Mouse (Mus musculus): ENCODE measurements around the gene Clta.
"Not testable (repeated sequence)": the region's sequence is repeated elsewhere in the genome, so short reads cannot be mapped to it uniquely, and the experiment has no call there.

Gene Clta

DNA sequence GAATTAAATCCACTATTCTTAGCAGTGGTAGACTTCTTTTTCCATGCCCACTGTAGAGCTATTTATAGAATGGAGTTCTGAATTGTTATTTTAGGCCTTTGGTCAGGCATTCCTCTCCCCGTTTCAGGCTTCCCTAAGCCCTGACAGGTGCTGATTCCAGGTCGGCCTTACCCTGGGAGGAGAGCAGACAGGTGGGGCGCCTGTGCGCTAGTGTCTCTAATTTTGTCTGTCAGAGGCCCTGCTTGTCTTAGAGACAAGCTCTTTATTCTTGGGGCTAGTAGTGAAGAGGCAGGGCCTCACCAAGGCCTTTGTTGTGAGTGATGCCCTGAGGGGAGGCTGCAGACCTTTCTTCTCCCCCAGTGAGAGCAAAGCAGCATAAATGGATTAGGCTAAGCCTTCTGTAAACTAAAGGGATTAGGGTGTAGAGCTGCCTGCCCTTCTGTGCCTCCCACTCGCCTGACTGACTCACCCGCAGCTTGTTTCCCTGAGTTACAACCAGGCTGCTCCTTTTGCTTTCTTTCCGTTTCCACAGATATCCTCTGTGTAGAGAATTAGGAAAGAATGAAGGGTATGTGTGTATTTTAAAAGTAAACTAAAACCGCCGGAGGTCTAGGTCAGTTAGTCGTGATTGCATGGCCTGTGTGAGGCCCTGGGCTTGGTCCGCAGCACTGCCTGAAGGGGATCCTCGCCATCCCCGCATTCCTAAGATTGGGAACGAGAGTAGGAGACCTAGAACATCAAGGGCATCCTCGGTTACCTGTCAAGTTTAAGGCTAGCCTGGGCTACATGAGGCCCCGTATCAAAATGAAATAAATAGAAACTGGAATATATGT is 24.3 kb downstream of the Clta start:
- DNase-seq, result peak in 1 of 2 experiments; percentile 30

DNA sequence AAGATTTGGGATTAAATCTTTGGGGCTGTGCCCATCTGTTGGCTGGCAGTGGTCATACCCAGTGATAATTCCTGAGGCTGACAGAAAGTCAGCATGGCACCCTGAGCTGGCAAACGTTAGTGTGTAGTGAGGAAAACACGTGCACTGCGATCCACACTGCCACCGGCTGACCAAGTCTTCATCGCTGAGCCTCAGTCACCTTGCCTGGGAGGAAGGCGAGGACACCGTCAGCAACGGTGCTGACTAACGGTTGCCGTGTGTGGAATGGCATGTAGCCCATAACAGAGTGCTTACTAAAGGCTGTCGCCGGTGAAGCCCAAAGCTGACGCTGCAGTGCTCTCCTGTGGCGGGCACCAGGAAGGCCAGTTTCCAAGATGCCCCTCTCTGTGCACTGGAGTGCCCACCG is 25.4 kb downstream of the Clta start:
- peak; percentile 82 to 85 for DNase-seq

DNA sequence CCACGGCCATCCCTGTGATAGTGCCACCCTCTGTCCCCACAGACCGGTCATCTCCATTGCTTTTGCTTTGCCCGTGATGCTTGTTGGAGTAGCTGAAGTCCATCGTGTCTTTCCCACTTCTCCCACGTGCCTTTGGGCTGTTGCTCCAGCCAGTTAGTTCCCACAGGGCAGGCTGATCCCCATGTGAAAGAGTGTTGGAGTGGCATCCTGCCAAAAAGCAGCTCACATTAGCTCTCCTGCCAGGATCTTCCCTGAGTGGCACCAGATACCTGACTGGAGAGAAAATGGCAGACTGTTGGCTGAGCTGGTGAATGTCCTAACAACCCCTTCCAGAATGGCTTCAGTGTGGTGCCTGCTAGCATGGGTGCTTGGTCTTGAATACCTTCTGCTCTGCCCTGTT is 27.3 kb downstream of the Clta start:
- DNase-seq, result peak; percentile 47 to 55

DNA sequence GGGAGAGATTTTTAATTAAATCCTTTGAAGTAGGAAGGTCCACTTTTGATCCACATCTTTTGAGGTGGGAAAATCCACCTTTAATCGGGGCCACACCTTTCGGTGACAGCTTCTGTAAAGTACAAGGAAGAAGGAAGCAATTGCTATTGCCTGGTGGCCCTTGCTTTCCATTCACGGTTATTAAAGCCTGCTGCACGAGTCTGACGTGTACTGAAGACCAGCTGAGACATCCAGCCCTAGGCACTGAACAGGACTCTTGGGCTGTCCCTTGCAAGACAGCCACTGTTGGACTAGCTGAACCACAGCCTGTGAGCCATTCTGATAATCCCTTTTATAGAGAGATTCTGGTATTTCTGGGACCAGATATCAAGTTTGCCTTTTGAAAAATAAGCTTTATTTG is 32.2 kb downstream of the Clta start:
- DNase-seq, result no peak

DNA sequence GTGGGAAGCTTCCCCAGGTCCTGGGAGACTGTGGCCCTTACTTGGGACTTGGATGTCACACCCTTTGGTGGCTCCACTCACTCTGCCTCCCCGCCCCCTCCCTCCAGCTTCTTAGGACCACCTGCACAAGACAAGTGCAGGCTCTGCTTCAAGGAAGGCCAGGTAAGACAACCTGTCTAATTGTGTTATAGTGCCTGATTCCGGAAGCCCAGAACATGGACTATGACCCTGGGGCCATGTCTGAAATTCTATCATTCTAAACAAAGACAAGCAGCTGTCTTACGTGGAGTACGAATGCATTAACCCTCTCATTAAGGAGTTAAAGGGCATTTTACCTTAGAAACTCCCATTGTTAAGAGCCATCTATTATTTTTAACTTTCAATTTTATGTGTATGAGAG is 36.5 kb downstream of the Clta start:
- DNase-seq, result no peak

DNA sequence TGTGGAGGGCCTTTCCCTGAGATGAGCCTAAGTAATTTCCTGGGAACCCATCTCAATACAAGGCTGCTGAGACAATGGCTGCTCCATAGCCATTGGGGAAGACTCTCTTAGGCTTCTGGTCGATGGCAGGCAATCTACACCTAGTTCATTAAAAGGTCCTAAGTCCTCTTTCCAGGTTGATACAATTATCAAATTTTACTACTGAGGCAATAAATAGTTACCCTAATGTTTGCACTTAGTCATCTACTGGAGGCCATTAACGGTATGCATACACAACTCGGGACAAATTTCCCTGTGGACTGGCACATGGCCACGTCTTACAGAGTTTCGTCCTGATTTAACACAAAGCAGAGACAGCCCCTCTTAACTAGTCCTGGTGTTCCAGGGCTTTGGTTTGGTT is 38.2 kb downstream of the Clta start:
- no peak for DNase-seq

DNA sequence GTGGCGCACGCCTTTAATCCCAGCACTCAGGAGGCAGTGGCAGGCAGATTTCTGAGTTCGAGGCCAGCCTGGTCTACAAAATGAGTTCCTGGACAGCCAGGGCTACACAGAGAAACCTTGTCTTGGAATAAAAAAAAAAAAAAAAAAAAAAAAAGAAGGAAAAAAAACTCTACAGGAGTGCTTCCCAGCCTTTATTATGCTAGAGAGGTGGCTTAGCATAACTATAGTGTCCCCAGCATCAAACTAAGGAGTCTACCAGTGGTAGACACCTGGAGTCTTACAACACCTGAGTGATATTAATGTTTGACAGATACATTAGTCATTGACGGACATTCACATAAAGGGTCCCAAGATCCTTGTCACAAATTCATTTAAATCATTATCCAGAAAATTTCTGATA is 38.9 kb downstream of the Clta start:
- DNase-seq, result not testable (repeated sequence)

DNA sequence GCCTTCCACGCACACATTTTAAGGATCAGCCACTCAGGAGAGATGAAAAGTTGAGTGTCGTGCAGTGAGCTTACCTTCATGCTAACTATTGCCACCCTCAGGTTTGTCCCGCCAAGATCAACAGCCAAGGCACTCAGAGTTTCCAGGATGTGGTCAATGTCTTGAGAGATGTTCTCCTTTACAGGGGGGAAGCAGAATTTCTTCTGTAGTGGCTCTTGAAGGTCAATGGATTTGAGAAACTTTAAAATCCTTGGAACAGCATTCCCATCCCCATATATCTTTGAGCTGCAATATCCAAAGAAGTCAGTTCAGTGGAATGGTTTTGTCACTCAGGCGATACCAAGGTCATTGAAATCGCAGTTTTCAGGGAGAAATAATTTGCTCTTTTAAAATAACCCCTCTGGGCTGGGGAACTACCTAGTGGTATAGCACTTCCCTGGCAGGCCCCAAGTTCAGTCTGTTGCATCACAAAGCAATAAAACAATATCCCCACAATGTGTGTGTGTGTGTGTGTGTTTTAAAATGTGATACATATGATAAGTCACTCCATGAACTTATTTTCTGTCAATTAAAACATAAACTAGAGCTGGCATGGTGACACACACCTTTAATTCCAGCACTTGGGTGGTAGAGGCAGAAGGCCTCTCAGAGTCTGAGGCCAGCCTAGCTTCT is 40.6 kb downstream of the Clta start:
- DNase-seq, result no peak

DNA sequence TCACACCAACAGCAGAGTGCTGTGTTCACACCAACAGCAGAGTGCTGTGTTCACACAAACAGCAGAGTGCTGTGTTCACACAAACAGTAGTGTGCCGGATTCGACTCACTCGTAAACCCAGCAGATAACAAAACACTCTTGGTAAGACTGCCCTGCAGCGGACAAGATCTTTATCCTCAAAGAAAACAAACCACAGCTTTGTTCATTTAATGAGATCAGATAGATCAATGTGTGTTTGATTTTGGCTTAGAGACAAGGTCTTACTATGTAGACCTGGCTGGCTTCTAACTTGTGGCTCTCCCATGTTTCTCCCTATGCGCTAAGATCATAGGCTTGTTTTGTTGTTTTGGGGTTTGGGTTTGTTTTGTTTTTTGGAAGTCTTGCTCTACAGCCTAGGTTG is 41.8 kb downstream of the Clta start:
- DNase-seq, result no peak

DNA sequence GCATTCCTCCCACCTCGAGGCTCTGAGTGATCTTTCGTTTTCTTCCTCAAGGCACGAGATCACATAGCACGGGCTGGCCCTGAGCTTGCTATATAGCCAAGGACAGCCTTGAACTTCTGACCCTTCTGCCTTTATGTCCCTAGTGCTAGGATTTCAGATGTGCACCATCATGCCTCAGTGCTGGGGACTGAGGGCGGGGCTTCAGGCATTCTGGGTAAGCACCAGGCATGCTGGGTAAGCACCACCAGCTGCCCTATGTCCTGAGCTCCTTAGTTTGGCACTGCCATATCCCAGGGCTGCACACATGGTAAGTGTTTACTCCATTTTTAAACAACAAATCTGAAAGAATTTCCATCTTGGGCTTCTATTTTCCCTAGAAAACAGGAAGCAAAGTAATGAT is 45.6 kb downstream of the Clta start:
- no peak for DNase-seq

DNA sequence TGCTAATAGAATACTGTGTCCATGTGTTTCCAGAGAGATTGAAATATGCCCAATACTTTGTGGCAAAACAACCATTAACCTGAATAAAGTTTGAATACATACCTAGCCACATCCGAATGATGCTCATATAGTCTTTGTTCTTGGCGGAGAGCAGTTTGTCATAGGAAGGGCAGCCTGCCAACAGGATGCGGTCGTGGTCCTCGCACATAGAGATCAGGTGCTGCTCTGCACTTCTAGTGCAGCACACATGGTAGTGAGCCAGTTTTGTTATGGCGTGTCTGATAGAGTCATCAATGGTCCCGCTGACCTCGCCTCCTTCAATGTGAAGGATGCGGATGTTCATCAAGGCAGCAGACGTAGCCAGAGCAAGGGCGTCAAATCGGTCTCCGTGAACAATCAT is 55.4 kb downstream of the Clta start:
- DNase-seq, result no peak

DNA sequence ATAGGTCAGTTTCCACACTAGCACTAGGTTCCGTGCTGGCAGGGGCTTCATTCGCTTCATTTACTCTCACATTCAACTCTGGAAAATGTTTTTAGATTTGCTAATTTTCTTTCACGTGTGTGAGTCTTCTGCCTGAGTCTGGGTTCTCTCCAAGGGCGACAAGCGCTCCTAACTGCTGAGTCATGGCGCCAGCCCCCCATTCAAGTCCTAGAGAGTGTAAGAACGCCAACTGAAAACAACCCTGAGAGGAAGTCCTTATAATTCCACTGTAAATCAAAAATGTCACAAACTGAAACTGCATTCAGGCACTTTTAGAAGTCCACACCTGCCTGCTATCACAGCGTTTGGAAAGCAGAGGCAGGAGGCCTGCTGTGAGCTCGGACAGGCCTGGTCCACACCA is 57.8 kb downstream of the Clta start:
- no peak for DNase-seq

DNA sequence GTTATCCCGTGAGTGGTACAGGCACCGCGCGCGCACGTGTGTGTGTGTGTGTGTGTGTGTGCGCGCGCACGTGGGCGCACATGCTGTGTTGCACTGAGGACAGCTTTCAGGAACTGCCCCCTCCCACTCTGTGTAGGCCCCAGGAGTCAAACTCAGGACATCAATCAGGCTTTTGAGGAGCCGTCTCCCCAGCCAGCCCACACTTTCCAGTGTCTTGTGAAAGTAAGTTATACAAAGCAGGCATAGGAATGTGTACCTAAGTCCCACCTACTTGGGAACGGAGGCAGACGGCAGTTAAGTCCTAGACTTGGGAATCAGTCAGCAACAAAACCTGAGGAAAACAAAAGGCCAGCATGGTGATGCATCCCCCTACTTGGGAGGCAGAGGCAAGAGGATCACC is 58.6 kb downstream of the Clta start:
- no peak for DNase-seq

DNA sequence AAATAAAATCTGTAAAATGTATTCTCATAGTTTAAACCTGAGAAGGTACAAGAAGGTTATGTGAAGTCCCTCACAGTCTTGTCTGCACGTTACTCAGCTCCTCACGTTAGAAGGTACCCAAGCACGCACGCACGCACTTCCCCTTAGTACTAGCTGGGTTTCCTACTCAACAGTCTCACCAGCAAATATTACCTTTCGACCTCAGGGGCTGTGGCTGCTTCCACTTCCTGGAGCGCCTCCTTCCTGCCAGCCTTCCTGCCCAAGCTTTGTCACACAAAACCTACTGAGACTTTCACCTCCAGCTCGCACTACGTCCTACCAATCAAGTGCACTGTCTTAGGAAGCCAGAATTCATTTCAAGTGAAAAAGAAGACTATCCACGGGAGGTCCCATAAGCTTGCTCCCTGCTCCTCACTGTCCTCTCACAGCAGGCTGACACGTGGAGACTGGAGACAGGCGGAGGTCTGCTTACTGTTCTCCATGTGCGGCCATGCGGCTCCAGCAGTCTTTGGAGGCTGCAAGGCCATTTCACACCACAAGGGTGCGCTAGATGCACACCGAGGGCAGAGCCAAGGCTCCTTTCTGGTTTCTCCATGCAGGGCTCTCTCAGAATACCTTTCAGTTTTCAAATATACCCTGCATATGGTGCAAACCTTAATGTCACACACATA is 61.2 kb downstream of the Clta start:
- peak; percentile 93 to 95 for DNase-seq

DNA sequence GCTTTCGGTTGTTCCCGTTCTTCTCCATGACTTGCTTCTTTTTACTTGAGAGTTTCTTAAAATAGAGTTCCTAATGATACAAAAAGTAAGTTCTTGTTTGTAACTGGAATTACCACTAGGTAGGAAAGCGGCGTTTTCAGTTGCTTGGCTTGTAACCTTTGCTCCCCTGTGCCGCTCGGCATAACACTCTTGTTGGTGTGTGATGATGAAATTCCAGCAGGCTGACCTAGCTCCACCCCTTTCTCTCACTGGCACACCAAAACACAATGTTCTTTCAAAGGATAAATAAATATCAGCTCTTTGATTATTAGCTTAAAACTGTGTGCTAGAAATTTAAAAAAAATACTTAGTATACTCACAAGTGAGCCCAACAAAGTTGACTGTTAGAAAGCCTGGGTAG is 62.6 kb downstream of the Clta start:
- no peak for DNase-seq

DNA sequence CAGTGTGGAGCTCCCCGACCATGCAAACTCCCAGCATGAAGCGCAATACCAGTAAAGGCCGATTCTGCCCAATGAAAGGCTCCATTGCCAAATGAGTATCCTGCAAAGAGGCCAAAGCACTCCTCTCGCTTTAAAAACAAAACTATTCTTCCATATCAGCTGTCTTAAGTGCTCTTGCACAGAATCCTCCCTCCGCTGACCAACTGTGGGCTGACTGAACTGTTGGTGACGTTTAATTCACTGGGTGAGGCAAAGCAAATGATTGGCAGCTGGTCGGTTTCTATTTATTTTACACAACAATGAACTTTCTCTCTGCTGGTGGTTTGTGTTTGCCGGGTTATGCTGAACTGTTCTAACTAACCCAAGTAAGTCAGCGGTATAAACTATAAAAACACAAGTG is 64.5 kb downstream of the Clta start:
- DNase-seq, result no peak

DNA sequence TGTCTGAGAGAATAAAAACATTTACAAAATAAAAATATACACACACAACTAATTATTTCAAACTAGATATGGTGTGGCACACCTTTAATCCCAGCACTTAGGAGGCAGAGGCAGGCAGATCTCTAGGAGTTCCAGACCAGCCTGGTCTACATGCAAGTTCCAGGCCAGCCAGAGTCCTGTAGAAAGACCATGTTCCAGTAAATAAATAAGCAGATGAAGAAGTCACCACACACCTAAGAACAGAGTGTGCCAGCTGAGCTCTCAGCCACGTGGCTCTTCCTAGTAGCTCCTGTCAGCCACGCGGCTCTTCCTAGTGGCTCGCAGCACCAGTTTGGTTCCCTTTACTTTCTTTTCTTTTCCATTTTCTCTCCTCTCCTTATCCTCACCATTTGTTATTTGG is 65.2 kb downstream of the Clta start:
- DNase-seq, result no peak

DNA sequence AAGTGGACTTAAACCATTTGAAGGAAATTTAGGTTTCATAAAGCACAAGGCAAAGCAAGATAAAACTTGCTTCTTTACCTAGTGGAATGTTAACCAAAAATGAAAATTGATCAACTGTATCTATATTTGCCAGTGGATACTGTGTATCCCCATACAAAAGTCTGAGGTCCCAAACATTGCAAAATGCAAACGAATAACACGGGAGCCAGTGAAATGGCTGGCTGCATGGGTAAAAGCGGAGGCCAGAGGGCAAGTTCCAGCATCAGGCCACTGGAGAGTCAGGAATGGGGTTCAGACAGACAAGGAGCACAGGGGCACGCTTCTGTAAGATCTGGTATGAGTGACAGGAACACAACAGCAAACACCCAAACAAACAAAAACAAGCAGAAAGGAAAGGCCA is 66.4 kb downstream of the Clta start:
- DNase-seq, result no peak

DNA sequence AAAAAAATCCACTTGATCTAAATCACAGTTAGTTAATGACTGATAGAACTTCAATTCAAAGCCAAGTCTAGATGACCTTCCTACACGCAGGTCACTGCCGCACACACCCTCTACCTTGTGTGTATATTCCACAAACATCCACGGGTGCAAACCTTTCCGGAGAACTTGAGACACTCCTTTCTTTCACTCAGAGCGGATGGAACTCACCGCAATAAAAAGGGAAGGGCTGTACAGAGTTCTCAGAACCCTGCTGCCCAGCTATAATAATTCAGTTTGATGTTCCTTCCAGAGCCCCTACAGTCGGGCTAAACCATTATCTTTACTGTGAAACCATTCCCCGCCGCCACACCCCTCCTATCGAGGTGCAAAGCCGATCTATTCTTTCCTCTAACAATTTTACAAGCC is 67.5 kb downstream of the Clta start:
- no peak for DNase-seq

DNA sequence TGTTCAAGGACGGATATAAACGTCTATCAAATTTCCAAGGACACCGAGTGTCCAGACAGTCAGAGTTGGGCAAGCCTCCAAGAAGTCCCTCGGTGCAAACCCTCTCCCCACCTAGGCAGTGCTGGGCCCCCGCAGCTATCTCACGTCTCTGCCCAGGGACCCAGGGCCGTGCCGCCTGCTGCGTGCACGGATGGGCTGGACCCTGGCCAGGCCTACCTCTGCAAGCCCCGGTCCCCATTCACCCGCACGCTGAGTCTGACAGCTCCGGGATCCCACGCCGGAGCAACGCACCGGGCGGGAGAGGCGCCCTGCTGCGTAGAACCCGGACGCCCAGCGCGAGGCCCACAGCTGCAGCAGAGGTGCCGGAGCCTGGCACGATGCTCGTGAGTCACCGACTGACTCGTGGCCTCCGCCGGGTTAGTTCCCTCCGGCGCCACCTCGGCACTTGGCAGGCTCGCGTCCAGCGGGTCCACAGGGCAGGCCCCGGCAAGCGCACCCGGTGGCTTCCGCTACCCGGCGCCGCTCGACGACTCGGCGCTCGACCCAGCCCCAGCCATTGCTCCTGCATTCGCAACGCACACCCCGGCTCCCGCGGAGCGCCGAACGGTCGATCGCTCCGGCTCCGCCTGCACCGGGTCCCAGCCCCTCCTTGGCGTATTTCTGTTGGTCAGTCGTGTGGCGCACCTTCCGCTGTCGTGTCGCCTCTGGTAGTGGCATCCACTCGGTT is 68.1 kb downstream of the Clta start:
- DNase-seq, result peak; percentile 93 to 96

DNA sequence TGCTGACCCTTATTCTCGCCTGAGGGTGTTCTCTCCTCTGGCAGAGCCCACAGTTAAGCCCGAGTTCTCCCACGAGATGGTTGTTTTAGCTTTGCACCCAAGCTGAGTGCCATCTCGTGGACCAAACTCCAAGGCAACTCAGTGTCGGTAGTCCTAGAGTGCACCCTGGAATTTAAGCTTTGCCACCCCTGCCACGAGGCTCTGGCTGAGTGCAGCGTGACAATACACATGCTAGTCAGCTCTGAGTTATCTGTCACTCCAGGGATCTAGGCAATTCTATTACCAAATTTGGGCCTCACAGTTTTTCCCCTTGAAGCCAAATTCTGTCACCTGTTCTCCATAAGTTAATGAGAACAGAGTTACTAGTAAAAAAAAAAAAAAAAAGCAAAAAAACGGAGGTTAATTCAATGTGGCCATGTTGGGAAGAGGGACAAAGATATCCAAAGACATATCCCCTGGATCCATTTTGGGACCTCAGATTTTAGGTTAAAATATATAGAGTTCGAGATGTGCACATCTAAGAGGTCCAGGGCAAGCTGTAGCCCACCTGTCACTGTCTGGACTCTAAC is 68.7 kb downstream of the Clta start:
- no peak for DNase-seq

DNA sequence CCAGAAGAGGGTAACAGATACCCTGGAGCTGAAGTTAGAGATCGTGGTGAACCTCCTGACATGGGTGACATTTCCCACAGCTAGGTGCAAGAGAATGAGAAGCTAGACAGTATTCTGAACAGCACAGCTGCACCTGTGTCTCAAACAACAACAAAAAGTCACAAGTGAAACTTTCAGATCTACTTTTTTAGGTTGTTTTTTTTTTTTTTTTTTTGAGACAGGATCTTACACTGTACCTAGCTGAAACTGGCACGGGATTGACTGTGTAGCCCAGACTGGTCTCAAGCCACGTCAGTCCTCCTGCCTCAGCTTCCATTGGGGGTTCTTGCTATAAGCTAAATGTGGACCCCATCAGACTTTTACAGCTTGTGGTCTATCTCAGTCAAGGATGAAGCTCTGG is 69.5 kb downstream of the Clta start:
- DNase-seq, result no peak

DNA sequence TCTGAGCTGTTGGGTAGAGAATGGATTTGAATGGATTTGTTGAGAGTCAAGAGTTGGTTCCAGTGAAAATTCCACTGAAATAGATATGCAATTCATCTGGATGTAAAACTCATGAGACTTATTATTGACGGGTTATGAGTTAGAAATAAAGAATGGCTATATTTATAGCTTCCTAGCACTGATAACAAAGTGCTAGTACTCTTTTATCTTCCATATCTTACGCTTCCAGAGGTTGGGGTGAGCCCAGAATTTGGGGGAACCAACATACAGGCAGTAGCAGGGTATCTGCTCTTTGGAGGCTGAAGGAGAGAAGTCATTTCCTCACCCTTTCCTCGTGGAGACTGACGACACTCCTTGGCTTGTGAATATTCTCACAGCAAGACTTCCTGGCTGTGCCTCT is 70.2 kb downstream of the Clta start:
- DNase-seq, result no peak

Measured in cerebellum, postnatal 10 days (tissue).